Mouse (Mus musculus): ENCODE data around the gene Endov.

Endov gene

DNA sequence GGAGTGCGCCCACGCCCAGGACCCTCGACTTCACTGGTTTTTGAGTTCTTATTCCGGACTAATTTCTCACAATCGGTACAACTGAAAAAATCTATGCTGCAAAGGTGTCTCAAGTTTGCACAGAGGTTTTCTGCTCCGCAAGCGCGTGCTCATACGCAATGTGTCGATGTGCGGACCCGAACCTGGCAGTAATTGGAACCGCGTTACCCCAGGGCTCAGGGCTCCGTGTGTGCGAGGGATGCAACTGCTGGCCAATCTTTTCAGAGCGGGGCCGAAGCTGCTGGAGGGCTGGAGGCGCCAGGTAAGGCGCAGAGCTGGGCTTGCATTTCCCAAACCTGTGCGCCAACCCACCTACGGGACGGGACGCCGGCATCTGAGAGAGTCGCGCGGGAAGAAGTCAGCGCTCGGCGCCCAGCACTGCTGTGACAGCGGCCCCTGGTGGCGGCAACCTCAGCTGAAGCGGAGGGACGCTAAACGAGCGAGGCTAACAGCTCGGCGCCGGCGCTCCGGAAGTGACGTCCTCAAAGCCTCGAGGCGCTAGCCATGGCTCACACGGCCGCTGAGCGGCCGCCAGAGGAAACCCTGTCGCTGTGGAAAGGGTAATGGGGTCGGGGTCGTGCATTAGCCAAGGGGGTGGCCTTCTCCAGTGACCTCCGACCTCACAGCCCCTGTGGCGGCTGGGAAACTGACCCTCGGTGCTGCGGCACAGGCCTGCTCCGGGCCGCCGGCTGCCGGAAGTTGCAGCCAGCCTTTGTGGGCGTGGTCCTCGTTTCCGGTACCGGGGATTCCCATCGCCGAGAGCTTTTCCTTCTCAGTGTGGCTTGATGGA lies at the start of gene Endov:
Gene Endov (plus strand): TSS at position 487 of the 829 bp plus-strand sequence.
- peak; percentile 99 for DNase-seq (ENCODE audit: low spot score)

DNA sequence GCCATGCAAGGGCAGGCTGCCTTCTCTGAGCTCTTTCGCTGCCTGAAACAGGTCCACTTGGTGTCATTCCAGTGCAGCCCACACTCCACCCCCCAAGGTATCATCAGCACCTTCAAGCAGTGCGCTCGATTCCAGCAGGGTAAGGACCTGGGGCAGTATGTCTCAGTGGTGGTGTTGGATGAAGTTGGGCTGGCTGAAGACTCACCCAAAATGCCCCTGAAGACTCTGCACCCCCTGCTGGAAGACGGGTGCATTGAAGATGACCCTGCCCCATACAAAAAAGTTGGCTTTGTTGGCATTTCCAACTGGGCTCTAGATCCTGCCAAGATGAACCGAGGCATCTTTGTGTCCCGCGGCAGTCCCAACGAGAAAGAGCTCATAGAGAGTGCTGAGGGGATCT lies 48.9 kb upstream of the Endov start:
- no peak for DNase-seq (ENCODE audit: low spot score)

DNA sequence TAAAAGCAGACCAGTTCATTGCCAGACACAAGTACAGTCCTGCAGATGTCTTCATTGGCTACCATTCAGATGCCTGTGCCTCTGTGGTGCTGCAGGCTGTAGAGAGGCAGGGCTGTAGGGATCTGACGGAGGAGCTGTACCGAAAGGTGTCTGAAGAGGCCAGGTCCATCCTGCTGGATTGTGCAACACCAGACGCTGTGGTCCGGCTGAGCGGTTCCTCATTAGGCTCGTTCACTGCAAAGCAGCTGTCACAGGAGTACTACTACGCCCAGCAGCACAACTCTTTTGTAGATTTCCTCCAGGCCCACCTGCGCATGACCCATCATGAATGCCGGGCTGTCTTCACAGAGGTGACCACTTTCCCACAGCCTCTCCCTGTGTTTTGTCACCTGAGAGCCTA lies 47.7 kb upstream of the Endov start:
- no peak for DNase-seq (ENCODE audit: low spot score)

DNA sequence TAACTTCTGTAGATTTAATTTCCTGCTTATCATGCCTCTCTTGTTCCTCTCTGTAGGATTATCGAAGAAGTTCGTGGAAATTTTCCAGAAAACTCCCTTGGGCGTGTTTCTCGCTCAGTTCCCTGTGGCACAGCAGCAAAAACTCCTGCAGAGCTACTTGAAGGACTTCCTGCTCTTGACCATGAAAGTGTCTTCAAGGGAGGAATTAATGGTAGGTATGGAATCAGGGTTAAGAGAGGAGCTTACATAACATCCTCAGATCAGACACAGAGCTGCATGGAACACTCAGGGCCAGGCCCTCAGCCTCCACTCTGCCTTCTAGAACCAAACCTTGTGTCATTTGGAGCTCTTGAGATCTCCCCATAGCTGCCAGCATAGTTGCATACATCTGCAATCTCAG lies 35.0 kb upstream of the Endov start:
- no peak for DNase-seq (ENCODE audit: low spot score)

DNA sequence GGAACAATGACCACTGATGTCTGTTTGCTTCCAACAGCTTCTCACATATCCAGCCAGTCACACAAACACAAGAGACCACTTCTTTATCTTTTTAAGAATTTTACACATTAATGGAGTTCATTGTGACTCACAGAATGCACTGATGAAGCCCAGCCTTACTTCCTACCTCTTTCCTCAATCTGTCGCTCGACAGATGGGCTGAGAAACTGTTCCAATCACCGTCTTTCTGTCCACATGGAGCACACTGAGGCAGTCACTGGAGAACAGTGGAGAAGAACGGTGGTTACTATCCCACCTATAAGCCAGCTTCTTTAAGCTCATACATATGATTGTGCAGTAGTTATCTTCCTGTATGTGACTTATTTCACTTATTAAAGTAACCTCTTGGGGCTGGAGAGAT lies 13.3 kb upstream of the Endov start:
- DNase-seq (ENCODE audit: low spot score) = no peak

DNA sequence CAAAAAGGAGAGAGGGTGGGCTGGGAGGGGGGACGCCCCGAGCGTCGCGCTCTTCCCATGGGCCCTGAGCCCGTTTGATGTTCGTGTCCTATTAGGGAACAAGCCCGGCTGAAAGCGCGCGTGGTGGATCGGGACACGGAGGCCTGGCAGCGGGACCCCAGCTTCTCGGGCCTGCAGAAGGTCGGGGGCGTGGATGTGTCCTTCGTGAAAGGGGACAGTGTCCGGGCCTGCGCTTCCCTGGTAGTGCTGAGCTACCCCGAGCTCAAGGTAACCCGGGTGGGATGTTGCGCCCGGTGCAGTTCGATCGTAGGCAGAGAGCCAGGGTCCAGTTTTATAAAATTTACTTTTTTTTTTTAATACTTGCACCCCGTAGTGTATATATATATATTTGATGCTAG lies 542 bp downstream of the Endov start:
- no peak for DNase-seq (ENCODE audit: low spot score)

DNA sequence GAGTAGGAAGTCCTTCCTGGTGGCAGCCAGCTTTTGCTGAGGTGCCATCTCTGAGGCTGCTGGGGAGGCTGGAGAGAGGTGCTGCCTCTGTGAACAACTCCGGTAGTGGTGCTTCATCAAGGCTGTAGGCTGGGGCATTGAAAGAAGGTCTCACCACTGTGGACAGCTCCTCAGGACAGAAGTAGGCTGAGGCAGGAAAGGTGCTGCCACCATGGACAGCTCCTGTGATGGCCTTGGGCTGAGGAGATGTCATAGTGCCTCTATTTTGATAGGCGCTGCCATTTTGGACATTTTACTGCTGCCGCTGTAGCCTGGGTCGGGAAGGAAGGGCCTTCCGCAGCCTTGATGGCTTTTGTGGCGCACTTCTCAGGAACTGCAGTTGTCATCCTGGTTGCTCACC lies 1.7 kb downstream of the Endov start:
- no peak for DNase-seq (ENCODE audit: low spot score)

DNA sequence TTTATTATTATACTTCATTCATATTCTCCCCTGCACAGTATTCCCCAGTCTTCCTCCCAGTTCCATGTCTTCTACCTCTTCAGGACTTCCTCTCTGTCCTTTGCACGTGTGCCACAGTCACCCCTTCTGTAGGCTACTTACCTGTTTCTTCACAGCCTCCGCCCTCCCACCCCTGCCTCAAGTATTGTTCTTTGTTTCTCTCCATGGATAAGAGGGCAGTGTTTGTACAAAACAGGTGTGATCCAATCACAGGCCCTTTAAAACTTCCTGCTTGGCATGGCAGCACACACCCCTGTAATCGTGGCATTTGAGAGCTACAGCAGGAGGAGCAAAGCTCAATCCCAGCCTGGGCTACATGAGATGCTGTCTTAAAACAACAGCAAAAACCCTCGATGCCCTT lies 2.4 kb downstream of the Endov start:
- DNase-seq (ENCODE audit: low spot score) = no peak

DNA sequence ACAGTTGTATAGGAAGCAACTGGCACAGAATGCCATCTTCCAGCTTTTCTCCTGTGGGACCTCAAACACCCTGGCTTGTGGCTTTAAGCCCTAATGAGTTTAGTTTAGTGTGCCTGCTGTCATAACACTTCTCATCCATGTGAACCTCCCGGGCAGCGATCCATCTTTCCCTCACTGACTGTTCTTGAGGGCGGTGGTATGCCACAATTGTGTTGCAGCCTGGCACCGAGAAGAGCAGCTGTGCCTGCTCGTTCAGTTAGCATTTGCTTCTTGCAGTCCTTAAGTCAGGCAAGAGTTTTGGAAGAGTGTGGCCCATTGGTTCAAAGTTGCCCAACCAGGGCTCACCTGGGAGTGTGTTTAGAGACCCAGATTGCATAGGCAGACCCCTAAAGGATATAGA lies 5.0 kb downstream of the Endov start:
- DNase-seq (ENCODE audit: low spot score) = no peak

DNA sequence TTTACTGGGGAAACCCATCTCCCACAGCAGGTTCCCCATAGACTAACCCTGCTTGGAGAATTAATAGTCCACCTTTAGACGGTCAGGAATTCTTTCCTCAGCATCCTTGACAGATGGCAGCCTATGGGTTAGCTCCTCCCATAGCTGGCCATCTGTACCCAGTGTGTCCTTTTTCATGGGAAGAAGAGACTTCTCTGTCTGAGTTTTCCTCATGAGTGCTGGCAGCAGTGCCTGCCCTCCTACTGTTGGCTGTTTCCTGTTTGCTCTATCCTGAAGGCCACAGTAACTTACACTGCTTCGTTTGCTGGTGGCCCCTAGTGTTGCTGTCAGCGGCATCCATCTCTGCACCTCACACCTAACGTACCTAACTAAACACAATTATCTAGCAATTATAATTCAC lies 6.3 kb downstream of the Endov start:
- DNase-seq (ENCODE audit: low spot score) = no peak

DNA sequence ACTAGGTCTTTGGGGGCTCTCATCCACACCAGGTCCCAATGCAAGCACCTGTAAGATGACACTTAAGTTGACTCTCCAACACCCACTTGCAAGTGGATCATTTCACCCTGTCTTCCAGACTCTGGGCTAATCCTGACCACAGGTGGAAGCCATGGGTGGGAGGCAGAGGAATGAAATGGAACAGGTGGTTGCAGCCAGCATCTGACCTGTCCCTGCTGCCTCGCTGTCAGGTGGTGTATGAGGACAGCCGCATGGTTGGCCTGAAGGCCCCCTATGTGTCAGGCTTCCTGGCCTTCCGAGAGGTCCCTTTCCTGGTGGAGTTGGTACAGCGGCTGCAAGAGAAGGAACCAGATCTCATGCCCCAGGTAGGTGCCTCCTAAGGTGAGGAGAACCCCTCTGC lies 8.2 kb downstream of the Endov start:
- no peak for DNase-seq (ENCODE audit: low spot score)

DNA sequence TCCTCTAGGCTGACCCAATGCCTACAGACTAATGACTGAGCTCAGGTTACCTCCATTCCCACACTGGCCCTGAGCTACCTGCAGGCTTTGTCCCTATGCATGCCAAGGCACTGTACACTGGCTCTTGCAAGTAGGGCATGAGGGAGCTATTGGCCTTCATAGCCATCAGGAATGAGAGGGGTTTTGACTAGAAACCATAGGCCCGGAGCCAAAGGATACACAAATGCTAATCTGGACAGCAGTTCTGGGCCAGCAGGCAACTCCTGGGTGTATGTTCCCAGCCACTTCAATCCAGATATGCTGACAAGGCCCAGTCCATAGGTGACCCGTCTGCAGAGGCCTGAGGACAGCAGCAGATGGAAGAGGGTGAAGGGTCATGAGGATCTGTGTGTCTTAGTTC lies 8.9 kb downstream of the Endov start:
- DNase-seq (ENCODE audit: low spot score) = no peak

DNA sequence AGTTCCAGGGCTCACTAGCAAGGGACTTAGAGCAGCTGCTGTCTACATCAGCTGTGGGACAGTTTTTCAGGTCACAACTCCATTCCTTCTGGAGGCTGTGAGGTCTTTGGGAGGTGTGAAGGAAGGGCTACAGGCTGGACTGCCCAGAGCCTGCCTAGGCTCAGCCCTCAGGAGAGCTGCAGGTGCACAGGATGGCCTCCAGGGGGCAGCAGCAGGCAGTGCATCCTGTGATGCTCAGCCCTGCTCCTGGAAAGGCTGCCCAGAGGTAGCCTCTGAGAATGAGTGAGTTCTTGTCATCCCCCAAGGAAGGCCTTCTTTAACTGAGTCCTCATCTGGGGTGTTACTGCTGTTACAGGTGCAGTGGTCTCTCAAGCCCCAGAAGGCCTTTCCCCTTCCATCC lies 12.5 kb downstream of the Endov start:
- DNase-seq (ENCODE audit: low spot score) = peak; percentile 82

DNA sequence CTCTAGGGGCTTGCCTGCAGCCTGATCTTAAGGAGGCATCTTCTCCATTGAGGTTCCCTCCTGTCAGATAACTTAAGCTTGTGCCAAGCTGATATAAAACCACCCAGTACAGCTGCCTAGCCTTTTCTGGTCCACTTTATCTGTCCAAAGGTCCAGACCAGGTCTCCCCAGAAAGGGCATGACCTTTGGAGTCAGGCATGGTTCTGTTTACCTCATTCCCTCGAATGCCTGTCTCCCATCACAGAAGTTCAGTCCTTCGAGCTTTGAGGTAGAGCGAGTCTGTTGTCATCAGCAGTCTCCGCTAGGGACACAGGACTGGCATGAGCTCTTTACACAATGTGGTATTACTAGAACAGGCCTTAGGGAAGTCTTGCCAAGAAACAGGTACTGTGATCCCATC lies 15.2 kb downstream of the Endov start:
- no peak for DNase-seq (ENCODE audit: low spot score)

DNA sequence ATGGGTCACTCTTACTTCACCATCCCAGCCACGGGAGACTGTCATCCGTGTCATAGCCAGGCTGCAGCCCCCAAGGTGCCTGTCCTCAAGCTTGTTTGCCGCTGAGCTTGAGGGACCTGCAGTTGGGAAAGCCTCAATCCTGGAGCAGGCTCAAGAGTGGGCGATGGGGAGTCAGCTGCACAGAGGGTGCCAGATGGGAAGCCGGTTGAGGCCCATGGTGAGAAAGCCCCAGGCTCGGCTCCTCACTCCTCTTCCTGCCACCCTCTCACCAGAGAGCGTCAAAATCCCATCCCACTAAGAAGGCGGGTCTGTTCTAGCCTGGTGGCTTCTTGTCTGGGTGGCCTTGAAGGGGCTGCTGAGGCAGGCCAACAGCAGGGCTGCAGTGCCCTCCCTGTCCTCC lies 16.6 kb downstream of the Endov start:
- no peak for DNase-seq (ENCODE audit: low spot score)

DNA sequence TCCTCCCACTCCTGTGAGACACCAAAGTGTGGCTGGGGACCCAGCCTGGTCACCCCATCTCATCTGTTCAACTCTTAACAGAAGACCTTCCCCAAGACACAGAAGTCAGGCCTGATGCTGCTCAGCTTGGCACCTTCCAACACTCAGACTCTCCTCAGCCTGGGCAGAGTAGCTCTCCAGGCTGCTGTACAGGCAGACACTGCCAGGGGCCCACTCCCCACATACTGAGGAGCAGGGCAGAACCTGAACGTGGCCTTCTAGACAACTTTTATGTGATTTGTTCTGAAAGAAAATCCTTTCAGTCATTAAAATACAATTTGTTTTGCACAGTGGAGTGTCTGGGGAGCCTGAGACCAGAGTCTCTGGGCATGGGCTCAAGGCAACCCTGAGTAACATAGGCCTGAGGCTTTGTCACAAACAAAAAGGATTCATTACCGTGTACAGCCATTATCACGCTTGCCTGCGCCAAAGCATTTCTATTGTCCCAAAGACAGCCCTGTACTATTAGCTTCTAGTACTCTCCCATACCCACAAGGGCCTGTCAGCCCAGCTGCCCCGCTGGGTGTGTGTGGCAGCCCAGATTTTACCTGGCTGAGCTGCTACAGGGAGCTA lies 18.1 kb downstream of the Endov start:
- DNase-seq (ENCODE audit: low spot score) = peak; percentile 26

DNA sequence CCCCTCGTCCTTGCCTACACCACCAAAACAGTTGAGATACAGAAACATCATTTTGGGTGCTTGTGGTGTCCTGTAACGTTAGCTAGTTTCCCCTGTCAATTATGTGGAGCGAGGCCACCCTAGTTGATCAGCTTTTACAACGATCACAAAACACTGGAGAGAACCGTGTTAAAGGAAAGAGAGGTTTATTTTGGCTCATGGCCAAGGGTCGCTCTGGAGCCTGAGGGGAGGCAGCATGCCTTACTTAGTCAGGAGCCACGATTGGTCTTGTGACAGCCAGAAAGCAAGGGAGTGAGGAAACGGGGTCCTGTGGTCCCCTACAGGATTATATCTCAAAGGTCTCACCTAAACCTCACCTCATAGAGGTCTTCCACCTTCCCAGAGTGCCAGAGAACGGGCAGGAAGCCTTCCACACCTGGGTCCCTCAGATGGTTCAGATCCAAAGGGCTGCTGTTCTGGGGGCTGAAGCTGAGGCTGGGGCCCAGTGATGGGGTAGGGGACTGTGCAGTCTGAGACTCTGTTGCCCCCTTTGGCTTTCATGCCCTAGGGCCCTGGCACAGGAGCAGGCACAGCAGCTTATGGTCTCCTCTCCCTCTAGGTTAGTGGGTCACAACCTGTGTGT lies 22.0 kb downstream of the Endov start:
- DNase-seq (ENCODE audit: low spot score) = no peak

DNA sequence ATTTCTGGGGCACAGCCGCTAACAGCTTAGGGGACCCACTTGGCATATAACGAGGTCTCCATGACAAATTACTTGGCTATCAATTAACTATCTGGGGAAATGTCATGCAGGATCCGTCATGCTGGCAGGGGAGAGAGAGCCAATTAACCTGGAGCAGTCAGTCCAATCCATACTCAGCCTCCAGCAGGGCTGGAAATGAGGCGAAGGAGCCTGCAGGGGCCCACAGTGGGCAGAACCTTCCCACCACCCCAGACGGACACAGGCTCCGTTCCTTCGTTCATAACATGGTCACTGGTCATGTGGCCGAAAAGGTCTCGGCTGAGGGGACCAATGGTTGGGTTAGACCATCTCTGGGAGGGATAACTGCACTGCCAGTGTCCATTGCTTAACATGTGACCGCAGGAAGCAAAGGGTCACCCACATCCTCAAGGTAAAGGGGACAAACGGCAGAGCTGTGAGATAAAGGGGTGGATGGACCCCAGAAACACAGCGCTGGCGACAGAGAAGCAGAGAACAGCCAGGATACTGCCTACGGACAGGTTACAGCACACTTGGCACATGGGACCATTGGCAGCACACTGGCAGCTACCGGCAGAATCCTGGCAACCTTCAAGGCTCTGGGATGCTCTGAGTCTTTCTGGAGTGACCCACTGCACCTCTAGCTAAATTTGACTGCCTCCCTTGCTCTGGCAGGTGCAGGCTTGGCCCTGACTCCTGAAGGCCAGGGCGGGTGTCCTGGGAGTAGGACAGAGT lies 23.1 kb downstream of the Endov start:
- DNase-seq (ENCODE audit: low spot score) = no peak

DNA sequence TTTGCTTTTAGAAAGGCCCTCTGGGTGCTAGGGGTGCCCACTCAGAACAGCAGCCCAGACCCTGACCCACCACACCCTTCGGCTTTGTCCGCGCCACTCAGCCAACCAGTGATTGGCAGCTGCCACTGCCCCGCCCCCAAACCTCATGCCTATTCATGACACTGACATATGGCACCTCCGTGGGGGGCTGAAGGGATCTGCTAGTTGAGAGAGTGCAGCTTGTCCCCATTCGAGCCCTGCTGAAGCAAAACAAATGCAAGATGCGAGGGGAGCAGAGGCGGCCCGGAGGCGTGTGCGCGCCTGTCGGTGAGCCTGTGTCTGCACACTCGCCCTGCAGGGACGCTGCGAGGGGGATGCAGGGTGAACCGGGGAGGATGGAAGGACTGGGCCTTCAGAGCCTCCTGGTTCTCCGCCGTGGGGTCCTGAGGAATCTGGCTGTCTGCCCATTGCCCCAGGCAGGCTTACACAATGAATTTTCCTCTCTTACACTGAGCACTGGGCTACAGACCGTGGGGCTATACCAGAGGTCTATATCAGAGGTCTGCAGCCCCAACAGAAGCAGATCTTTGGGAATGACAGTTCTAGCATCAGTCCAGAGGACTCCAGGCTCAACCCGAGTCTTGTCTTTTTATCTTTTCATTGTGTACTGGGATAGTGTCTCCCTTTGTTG lies 24.0 kb downstream of the Endov start:
- peak; percentile 83 for DNase-seq (ENCODE audit: low spot score)

DNA sequence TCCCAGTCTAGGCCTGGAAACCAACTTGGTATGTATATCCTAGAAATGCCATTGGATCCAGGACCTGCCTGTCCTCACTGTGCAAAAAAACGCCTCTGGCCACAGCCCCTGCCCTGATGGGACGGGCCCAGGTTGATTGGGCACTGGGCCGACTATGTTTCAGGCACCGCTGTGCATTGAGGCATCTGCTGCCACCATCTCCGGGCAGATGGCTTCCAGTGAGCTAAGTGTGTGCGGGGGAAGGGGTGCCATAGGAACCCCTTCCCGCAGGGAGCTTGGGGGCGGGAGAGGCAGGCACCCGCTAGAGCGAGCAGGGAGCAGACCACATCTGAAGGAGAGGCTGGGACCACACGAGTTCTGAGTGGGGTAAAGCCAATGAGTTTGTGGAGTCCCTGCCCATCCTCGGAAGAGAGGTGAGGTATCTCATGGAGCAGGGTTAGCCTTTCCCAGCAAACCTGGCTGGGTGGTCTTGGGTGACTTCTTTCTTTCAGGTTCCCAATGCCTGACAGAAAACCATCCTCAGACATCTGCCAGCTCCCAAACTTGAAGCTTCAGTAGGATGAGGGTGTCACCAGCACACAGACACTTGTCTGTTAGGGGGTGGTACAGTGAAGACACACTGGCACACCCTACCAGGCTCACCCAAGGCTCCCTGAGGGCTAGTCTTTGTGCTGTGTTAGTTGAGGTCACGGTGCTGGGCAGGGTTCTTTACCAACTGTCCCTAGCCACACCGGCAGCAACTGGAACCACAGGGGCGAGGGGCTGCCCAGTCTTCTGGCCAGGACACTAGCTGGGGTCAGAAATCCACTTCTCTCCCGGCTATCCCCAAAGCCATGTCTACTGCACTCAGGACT lies 24.9 kb downstream of the Endov start:
- DNase-seq (ENCODE audit: low spot score) = no peak

DNA sequence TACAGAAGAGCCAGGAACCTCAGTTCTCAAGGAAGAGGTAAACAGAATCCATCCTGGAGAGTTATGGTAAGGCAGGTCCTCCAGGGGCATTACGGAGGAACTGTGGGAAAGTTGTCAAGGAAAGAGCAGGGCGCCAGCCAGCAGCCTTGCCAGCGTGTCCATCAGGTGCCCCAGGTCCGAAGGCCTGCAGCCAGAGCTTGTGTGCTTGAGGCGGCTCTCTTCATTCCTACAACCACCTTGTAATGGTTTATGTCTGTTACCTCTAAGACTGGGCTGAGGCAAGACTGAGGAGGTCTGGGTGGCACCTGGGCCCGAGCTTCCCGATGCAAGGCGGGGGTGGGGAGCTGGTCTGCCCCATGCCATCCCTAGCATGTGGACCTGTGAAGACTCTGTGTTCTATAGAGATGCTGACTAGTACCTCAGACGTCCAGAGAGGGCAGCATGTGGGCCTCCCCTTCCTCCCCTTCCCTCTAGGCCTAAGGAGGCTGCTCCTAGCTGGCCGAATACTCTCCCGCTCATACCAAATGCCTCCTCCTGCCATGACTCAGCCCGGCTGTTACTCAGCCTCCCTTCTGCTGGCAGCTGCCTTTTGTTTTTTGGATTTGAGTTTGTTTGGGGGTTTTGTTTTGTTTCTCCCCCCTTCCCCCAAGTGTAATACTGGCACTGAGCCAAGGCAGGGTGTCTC lies 25.7 kb downstream of the Endov start:
- DNase-seq (ENCODE audit: low spot score) = peak; percentile 29
